ENCODE assay signal across 11 mouse cellular contexts in the genomic region with DNA sequence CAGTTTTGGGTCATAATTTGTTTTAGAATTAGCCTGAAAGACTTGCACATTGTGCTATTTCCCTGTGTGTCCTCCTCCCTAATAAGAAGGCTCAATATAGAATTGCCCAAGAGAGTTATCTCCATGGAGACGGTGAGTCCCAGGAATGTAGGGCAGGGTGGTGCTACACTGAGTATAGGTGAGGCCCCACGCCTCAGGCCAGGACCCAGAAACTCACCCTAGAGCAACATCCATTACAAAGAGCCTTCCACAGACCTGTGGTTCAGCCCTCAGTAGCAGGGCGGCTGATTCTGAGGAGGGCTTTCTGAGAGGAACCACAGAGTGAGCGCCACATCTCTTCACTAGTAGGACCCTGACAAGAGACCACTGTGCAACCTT. TPM values are rescaled to one million over a fixed set of nuclear protein-coding genes. Genes with fewer than 3 reads are reported as not detected.
DNase-seq lines count a peak whose midpoint lies in the region; ATAC-seq and TF ChIP-seq lines count a peak whose summit lies in the region.
"Had no signal": no experiment of that assay in that cellular context is flagged by ENCODE, and none has a peak within 500 bp of the region (broad histone marks: within the 10 kb centered on the region; RNA-seq: fewer than 3 reads in every experiment).

No protein-coding gene starts in this region.

- no peak for TF ChIP-seq POLR2A in lung, adult 2 months (IDR thresholded peaks at IDR 0.05; ENCODE audit: borderline replicate concordance, extremely low read depth, low read depth, low read length)

- no peak for TF ChIP-seq CTCF in gastrocnemius, adult 2 months (IDR thresholded peaks at IDR 0.05)
- TF ChIP-seq CTCF in lung, adult 2 months (IDR thresholded peaks at IDR 0.05; ENCODE audit: insufficient read depth, low read length): no peak

- 0 out of 2 replicates have a peak overlapping the region, but pooled peaks have one; percentile 20 for H3K27ac ChIP-seq in gastrocnemius, adult 2 months
- H3K27ac ChIP-seq in lung, embryonic 15.5 days: peak overlapping the region; percentile 89
- H3K27ac ChIP-seq in forebrain, embryonic 14.5 days (ENCODE audit: low read depth, low read length): no peak overlapping the region
- H3K27ac ChIP-seq: midbrain, embryonic 12.5 days had no signal

- no peaks in the 10 kb centered on the region for H3K9me3 ChIP-seq in lung, embryonic 15.5 days
- no peaks in the 10 kb centered on the region for H3K9me3 ChIP-seq in forebrain, embryonic 14.5 days (replicated peaks; ENCODE audit: control insufficient read depth, low read length)
- H3K9me3 ChIP-seq: midbrain, embryonic 12.5 days had no signal

- peaks cover 46% of the 10 kb centered on the region for H3K4me1 ChIP-seq in lung, embryonic 15.5 days
- no peaks in the 10 kb centered on the region for H3K4me1 ChIP-seq in lung, adult 2 months (ENCODE audit: control insufficient read depth, insufficient read depth, low read length)
- H3K4me1 ChIP-seq in forebrain, embryonic 14.5 days (ENCODE audit: control insufficient read depth, insufficient read depth, low read length): no peaks in the 10 kb centered on the region

- no peak overlapping the region for H3K4me2 ChIP-seq in lung, embryonic 15.5 days
- H3K4me2 ChIP-seq in forebrain, embryonic 14.5 days (ENCODE audit: low read length): no peak overlapping the region
- H3K4me2 ChIP-seq: midbrain, embryonic 12.5 days had no signal

- H3K4me3 ChIP-seq in gastrocnemius, adult 2 months: no peak overlapping the region
- H3K4me3 ChIP-seq in lung, embryonic 15.5 days: no peak overlapping the region
- H3K4me3 ChIP-seq in lung, adult 2 months (replicated peaks; ENCODE audit: extremely low read depth, low read depth, low read length): no peak overlapping the region
- no peak overlapping the region for H3K4me3 ChIP-seq in forebrain, embryonic 14.5 days (ENCODE audit: low read depth, low read length)
- H3K4me3 ChIP-seq: midbrain, embryonic 12.5 days had no signal

- no peak for DNase-seq in gastrocnemius, adult 2 months
- no peak for DNase-seq in gastrocnemius, postnatal 25 days
- no peak for DNase-seq in lung, adult 2 months
- no peak for DNase-seq in forebrain, embryonic 14.5 days (ENCODE audit: low spot score)
- DNase-seq in lung, postnatal 36 days: peak; percentile 17
- no peak for DNase-seq in right cerebral cortex, adult 2 months (ENCODE audit: low spot score in 2 of 2)
- no peak for DNase-seq in urinary bladder, postnatal 14 days (ENCODE audit: low spot score)
- DNase-seq: cerebellum, adult 9-11 months; right cerebral cortex, adult 18-20 months had no signal

- intact Hi-C loops in gastrocnemius, adult 2 months (cut with DNase I): loop anchor here (5.0 kb wide), 1 partner anchor 47 kb away; no protein-coding TSS in a partner anchor

- no peaks in the 10 kb centered on the region for H3K27me3 ChIP-seq in lung, embryonic 15.5 days
- H3K27me3 ChIP-seq in forebrain, embryonic 14.5 days (replicated peaks; ENCODE audit: control insufficient read depth, insufficient read depth, low read length): no peaks in the 10 kb centered on the region
- H3K27me3 ChIP-seq: midbrain, embryonic 12.5 days had no signal

- peak; percentile 75 for ATAC-seq in lung, embryonic 15.5 days (ENCODE audit: borderline replicate concordance, extremely low read depth, low FRiP score, low TSS enrichment)
- ATAC-seq in forebrain, embryonic 14.5 days: 0 out of 2 replicates have a peak, but pooled peaks have one; percentile 40

- 56% methylated on average over 4 of the region's 4 CpGs for WGBS in lung, embryonic 15.5 days
- WGBS in lung, adult 2 months: 70% methylated on average over 4 of the region's 4 CpGs
- WGBS in forebrain, embryonic 14.5 days: 43% methylated on average over 4 of the region's 4 CpGs

- peaks cover 44% of the 10 kb centered on the region for H3K36me3 ChIP-seq in lung, embryonic 15.5 days
- H3K36me3 ChIP-seq in forebrain, embryonic 14.5 days (ENCODE audit: control insufficient read depth, insufficient read depth, low read length): peaks cover 19% of the 10 kb centered on the region

- H3K9ac ChIP-seq in lung, embryonic 15.5 days: no peak overlapping the region
- H3K9ac ChIP-seq in forebrain, embryonic 14.5 days (ENCODE audit: low read length): no peak overlapping the region
- H3K9ac ChIP-seq: midbrain, embryonic 12.5 days had no signal

RNA-seq across cellular contexts. Expression of gene Ddc, which starts 51.0 kb away (rescaled TPM):
- total RNA-seq in gastrocnemius, adult 2 months (2021): under 1 TPM; 0.61 to 0.81 TPM
- total RNA-seq in gastrocnemius, postnatal 25 days (2021): 1 to 10 TPM in 1 of 2 experiments, under 1 TPM in 1; 0.94 to 2.5 TPM
- polyA plus RNA-seq in lung, embryonic 15.5 days (2015; fragmentation: Nextera tagmentation; extraction: Ambion mirVana): 15.4 and 16.4 TPM in 2 replicates
- 1.5 and 3.6 TPM in 2 replicates for polyA plus RNA-seq in lung, adult 2 months (2012; rRNA removed)
- 7.3 TPM in 2 replicates for polyA plus RNA-seq in forebrain, embryonic 14.5 days (2014; fragmentation: Nextera tagmentation; extraction: Ambion mirVana)
